Mouse (Mus musculus) MEL (cell line): ENCODE measurements at regions not wholly inside any gene's neighbourhood (a gene's known extent, or its start where the extent isn't known, plus 50 kb on each side); places are given as distances from the start of the nearest gene placed in this dataset.

Experiments used
- CTCF ChIP-seq, 3 experiments: IDR thresholded peaks in 2 of 3; conservative IDR thresholded peaks in 1 of 3; 2 replicates each; pipeline ENCODE4 v1.5.1; 2011 to 2012; ENCODE audit warnings: low read length in 3 of 3, low read depth in 2 of 3, mild to moderate bottlenecking in 2 of 3, improper control_type of control experiment in 1 of 3, inconsistent platforms in 1 of 3, mixed read lengths in 1 of 3, moderate library complexity in 1 of 3; ENCODE audit not compliant: control insufficient read depth in 1 of 3, insufficient read depth in 1 of 3, poor library complexity in 1 of 3, severe bottlenecking in 1 of 3
- MEF2A ChIP-seq: IDR thresholded peaks from 2 replicates; pipeline ENCODE4 v1.6.1; 2014; ENCODE audit warnings: low read depth, mild to moderate bottlenecking, inconsistent platforms, low read length, improper control_type of control experiment; ENCODE audit not compliant: poor library complexity, insufficient replicate concordance, severe bottlenecking; ENCODE audit errors: extremely low read depth
- POLR2A ChIP-seq, 2 experiments: IDR thresholded peaks; 2 replicates each; pipeline ENCODE4 v1.6.1; 2011 to 2012; ENCODE audit warnings: low read length in 2 of 2, mild to moderate bottlenecking in 2 of 2, control low read depth in 1 of 2, improper control_type of control experiment in 1 of 2, low read depth in 1 of 2, moderate library complexity in 1 of 2; ENCODE audit not compliant: control insufficient read depth in 1 of 2, insufficient read depth in 1 of 2, poor library complexity in 1 of 2
- RAD21 ChIP-seq: IDR thresholded peaks from 2 replicates; pipeline ENCODE4 v1.6.1; 2011; ENCODE audit warnings: mild to moderate bottlenecking, low read depth, low read length, improper control_type of control experiment
- SIN3A ChIP-seq: IDR thresholded peaks from 2 replicates; pipeline ENCODE4 v1.6.1; 2012; ENCODE audit warnings: low read length, improper control_type of control experiment, inconsistent platforms
- TBP ChIP-seq: IDR thresholded peaks from 2 replicates; pipeline ENCODE4 v1.8.0; 2011; ENCODE audit warnings: low read depth, low read length, improper control_type of control experiment

DNA sequence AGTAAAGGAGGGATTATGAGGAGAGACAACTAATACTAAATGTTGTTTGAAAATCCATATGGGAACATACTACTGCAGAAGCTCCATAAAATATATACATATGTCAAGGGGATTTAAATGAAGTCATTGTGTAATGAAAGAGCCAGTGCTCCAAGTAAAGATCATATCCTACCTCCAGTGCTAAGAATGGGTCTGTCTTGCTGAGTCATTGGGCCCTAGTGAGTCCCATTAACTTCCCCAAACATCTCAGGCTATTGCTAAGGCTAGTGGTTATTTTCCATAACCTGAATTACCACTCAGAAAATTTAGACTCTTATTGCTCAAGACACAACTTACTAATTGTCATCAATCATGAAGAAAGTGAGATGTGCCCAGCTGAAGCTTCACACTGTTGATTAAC is 215.2 kb upstream of the Fscb start:
- TF ChIP-seq RAD21 (no peak), CTCF (IDR thresholded peaks at IDR 0.05 in 2 of 3, conservative IDR thresholded peaks at IDR 0.05 in 1 of 3; ENCODE audit: control insufficient read depth in 1 of 3, insufficient read depth in 1 of 3, low read depth in 2 of 3, low read length in 3 of 3, poor library complexity in 1 of 3, severe bottlenecking in 1 of 3) (no peak), POLR2A (IDR thresholded peaks at IDR 0.05; ENCODE audit: control insufficient read depth in 1 of 2, insufficient read depth in 1 of 2, low read depth in 1 of 2, low read length in 2 of 2, poor library complexity in 1 of 2) (no peak), MEF2A (no peak), SIN3A (no peak), TBP (no peak)
